Mouse (Mus musculus) lung, postnatal 0 days (tissue): ENCODE results near the gene Strip1. TPM values are rescaled to one million over a fixed set of nuclear protein-coding genes. Genes with fewer than 3 reads are reported as not detected.
A peak's percentile ranks its signal among the peaks of the same experiment; 100 is the strongest.

Experiments
- ATAC-seq: fragments of 200-750 bp; cut with Nextera tagmentation; 2 replicates; pipeline ENCODE4 v1.8.0; 2017; ENCODE audit warnings: moderate library complexity
- DNase-seq: peaks from one replicate; pipeline ENCODE4 v3.0.0-alpha.2; 2016; ENCODE audit warnings: low spot score
- H3K27ac ChIP-seq: fragments of 300-500 bp; sonication (generic); 2 replicates; pipeline ENCODE4 v1.5.1; 2014; ENCODE audit warnings: antibody characterized with exemption, mild to moderate bottlenecking, low read length, mixed read lengths
- H3K27me3 ChIP-seq: fragments of 300-500 bp; sonication (generic); replicated peaks from 2 replicates; pipeline ENCODE4 v1.6.1; 2014; ENCODE audit warnings: low read length, mixed read lengths; ENCODE audit not compliant: insufficient read depth
- H3K36me3 ChIP-seq: fragments of 300-500 bp; sonication (generic); 2 replicates; pipeline ENCODE4 v1.6.1; 2014; ENCODE audit warnings: low read length, mixed read lengths; ENCODE audit not compliant: insufficient read depth
- H3K4me1 ChIP-seq: fragments of 300-500 bp; sonication (generic); 2 replicates; pipeline ENCODE4 v1.6.1; 2014; ENCODE audit warnings: antibody characterized with exemption, low read depth, low read length, mixed read lengths; ENCODE audit not compliant: insufficient read depth
- H3K4me2 ChIP-seq: fragments of 300-500 bp; sonication (generic); replicated peaks from 2 replicates; pipeline ENCODE4 v1.6.1; 2014; ENCODE audit warnings: low read depth, mild to moderate bottlenecking, low read length, moderate library complexity, mixed read lengths
- H3K4me3 ChIP-seq: fragments of 300-500 bp; sonication (generic); 2 replicates; pipeline ENCODE4 v1.5.1; 2014; ENCODE audit warnings: low read depth, low read length
- H3K9ac ChIP-seq: fragments of 300-500 bp; sonication (generic); replicated peaks from 2 replicates; pipeline ENCODE4 v1.6.1; 2014; ENCODE audit warnings: low read depth, mild to moderate bottlenecking
- H3K9me3 ChIP-seq: fragments of 300-500 bp; sonication (generic); 2 replicates; pipeline ENCODE4 v1.6.1; 2016; ENCODE audit warnings: low read length, mixed read lengths
- CTCF ChIP-seq: IDR thresholded peaks from 2 replicates; pipeline ENCODE4 v1.5.1; 2016; ENCODE audit warnings: antibody characterized with exemption, mild to moderate bottlenecking
- EP300 ChIP-seq: IDR thresholded peaks from 2 replicates; pipeline ENCODE4 v1.6.1; 2016; ENCODE audit warnings: antibody characterized with exemption, mild to moderate bottlenecking, control low read depth
- WGBS: fragments of 180-500 bp; shearing (Covaris S2); extraction: QIAGEN DNeasy Blood & Tissue Kit; methylation state at CpG from one replicate; pipeline ENCODE4 v1.1.7; 2014; 5-methylcytosine and 5-hydroxymethylcytosine counted together
- polyA plus RNA-seq: library from polyadenylated mRNA; unstranded; fragments of >200 nt; fragmentation: Nextera tagmentation; extraction: Ambion mirVana; gene quantifications from 2 replicates; pipeline ENCODE4 v1.2.1, GENCODE M21; 2015

The Strip1 gene
- polyA plus RNA-seq, 1 experiment from 2014 or later, result 24.9 TPM

DNA sequence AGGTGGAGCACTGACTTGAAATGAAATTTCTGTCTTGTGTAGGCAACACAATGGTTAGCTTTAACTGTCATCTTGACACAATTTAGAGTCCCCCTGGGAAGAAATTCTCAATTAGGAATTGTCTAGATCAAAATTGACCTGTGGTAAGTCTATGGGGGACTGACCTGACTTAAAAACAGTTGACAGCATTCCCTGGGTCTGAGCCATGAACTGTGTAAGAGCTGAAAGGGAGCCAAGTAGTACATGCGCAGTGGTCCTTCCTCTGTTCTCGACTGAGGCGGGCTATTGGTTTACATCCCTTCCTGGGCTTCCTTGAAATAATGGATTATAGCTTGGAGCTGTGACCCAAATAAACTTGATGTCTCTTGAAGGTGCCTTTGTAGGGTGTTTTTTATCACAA lies 15.5 kb upstream of the Strip1 start:
- ATAC-seq (no peak), DNase-seq (no peak)
- Histone ChIP-seq H3K36me3 (no peaks in the 10 kb centered on the region), H3K9ac (no peak overlapping the region), H3K27ac (no peak overlapping the region), H3K4me3 (no peak overlapping the region), H3K27me3 (no peaks in the 10 kb centered on the region), H3K9me3 (no peaks in the 10 kb centered on the region), H3K4me2 (no peak overlapping the region), H3K4me1 (no peaks in the 10 kb centered on the region)
- TF ChIP-seq EP300, result no peak
- no peak for TF ChIP-seq CTCF
- 61% methylated on average over 3 of the region's 3 CpGs for WGBS

GRCm38 (mm10) chr3:107637606-107638172 lies 6.2 kb upstream of the Strip1 start:
- Histone ChIP-seq H3K27ac (no peak overlapping the region), H3K9me3 (no peaks in the 10 kb centered on the region), H3K27me3 (no peaks in the 10 kb centered on the region), H3K4me2 (no peak overlapping the region), H3K9ac (no peak overlapping the region), H3K4me3 (no peak overlapping the region), H3K36me3 (no peaks in the 10 kb centered on the region), H3K4me1 (no peaks in the 10 kb centered on the region)
- WGBS, result 41% methylated on average over 5 of the region's 5 CpGs
- peak; percentile 48 for TF ChIP-seq EP300
- no peak for TF ChIP-seq CTCF
- peak; percentile 81 for ATAC-seq
- DNase-seq, result peak; percentile 62

DNA sequence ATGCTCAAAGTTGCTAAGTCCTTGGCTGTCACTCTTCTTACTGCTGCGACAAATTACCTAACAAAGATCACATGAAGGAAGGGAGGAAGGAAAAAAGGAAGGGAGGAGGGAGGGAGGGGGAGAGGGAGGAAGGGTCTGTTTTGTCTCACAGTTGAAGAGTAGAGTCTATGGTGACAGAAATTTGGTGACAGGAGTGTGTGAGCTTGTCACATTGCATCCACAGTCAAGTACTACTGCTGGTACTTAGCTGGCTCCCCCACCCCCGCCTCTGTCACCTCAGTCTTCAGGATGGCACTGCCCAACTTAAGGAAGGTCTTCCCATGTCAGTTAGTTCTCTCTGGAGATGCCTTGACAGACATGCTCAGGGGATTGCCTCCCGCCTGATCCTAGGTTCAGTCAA lies 4.7 kb upstream of the Strip1 start:
- 71% methylated on average over 3 of the region's 3 CpGs for WGBS
- ATAC-seq, result no peak
- no peaks in the 10 kb centered on the region; the same call in 1 of the 2 replicates for H3K4me1 ChIP-seq
- H3K9me3 ChIP-seq, result no peaks in the 10 kb centered on the region
- H3K36me3 ChIP-seq, result no peaks in the 10 kb centered on the region
- H3K9ac ChIP-seq, result no peak overlapping the region
- H3K27me3 ChIP-seq, result no peaks in the 10 kb centered on the region
- H3K27ac ChIP-seq, result no peak overlapping the region
- TF ChIP-seq EP300 (no peak), CTCF (no peak)
- no peak overlapping the region for H3K4me2 ChIP-seq
- H3K4me3 ChIP-seq, result no peak overlapping the region
- no peak for DNase-seq

GRCm38 (mm10) chr3:107635836-107636235 lies 4.3 kb upstream of the Strip1 start:
- no peak overlapping the region for H3K9ac ChIP-seq
- no peak overlapping the region for H3K4me2 ChIP-seq
- no peak for DNase-seq
- H3K27ac ChIP-seq, result no peak overlapping the region
- WGBS, result 38% methylated on average over 8 of the region's 8 CpGs
- ATAC-seq, result no peak
- H3K9me3 ChIP-seq, result no peaks in the 10 kb centered on the region
- no peaks in the 10 kb centered on the region for H3K27me3 ChIP-seq
- no peak for TF ChIP-seq EP300
- no peak for TF ChIP-seq CTCF
- no peaks in the 10 kb centered on the region; the same call in 1 of the 2 replicates for H3K4me1 ChIP-seq
- no peak overlapping the region for H3K4me3 ChIP-seq
- H3K36me3 ChIP-seq, result no peaks in the 10 kb centered on the region

DNA sequence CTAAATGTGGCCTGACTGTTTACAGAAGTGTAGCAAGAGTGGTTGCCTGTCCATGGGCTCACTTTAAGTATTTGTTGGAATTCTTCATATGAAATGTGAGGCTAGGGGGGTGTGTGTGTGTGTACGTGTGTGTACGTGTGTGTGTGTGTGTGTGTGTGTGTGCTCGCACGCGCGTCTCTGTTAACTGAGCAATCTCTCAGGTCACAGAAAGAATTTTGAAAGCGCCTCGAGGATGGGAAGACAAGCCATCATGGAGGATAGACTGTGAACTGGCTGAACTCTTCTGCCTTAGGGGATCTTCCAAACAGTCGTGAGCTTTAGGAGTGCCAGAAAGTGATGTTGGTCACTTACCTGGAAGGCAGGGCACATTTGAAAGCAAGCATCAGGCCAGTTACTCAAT lies 2.4 kb upstream of the Strip1 start:
- Histone ChIP-seq H3K4me3 (no peak overlapping the region), H3K4me2 (no peak overlapping the region), H3K36me3 (no peaks in the 10 kb centered on the region), H3K27ac (no peak overlapping the region), H3K9ac (no peak overlapping the region), H3K4me1 (no peaks in the 10 kb centered on the region; the same call in none of the 2 replicates), H3K9me3 (no peaks in the 10 kb centered on the region), H3K27me3 (no peaks in the 10 kb centered on the region)
- 89% methylated on average over 9 of the region's 9 CpGs for WGBS
- no peak for DNase-seq
- ATAC-seq, result no peak
- no peak for TF ChIP-seq CTCF
- TF ChIP-seq EP300, result no peak

DNA sequence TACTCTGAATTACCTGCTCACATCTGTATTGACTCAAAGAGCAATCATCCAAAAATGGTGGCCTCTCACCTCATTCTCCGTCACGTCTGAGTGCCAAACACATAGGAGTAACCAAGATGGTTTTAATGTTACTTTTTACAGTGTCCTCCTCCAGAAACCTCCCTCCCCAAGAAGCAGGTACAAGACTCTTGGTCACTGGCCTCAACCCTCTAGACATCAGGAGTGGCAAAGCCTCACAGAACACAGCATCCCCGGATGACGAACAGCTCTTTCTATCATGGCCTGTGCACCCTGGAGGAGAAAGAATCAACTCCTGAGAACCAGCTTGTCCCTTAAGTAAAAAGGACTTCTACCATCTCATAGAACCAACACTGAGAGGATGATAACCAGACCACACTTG lies 1.3 kb upstream of the Strip1 start:
- TF ChIP-seq EP300 (no peak), CTCF (no peak)
- ATAC-seq, result no peak
- no peak for DNase-seq
- Histone ChIP-seq H3K36me3 (no peaks in the 10 kb centered on the region), H3K27me3 (no peaks in the 10 kb centered on the region), H3K9ac (no peak overlapping the region), H3K9me3 (no peaks in the 10 kb centered on the region), H3K27ac (no peak overlapping the region), H3K4me3 (no peak overlapping the region), H3K4me2 (no peak overlapping the region), H3K4me1 (no peaks in the 10 kb centered on the region; the same call in none of the 2 replicates)
- WGBS, result 92% methylated on average over 4 of the region's 4 CpGs
